Mouse (Mus musculus): Measurements from ENCODE around the gene Mfsd12. TPM values are rescaled to one million over a fixed set of nuclear protein-coding genes. Genes with fewer than 3 reads are reported as not detected.
A peak's percentile ranks its signal among the peaks of the same experiment; 100 is the strongest.

Mfsd12 gene
- polyA plus RNA-seq, 1 experiment from 2014 or later, result 4.7 TPM

DNA sequence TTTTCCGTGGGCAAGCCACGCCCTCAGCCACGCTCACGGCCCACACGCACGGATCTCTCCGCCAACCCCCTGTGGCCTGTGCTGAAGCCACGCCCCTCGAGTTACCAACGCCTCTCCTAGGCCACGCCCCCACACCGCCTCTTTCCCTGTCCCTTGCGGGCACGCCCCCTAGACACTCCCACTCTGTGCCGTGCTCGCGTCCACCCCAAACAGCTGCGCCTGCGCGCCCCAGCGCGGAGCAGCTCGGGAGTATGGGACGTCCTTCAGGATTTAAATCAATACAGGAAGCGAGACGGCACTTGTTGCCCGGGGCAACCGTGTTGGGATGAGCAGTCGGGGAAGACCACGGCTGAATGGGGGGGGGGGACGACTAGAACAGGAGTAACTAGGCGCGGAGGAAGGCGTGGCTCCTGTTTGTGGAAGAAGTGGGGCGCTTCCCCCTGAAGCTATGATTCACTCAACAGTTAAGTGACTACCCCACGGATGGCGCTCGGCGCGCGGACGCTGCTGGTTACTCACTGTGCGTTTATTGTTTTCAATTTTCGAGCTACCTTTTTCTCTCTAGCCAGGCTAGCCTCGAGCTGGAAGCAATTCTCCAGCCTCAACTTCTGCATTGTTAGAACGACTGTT is 21.4 kb downstream of the Mfsd12 start:
- Histone ChIP-seq H3K4me3 (ENCODE audit: low read depth, low read length) (peak overlapping the region; percentile 93), H3K27ac (ENCODE audit: low read depth, low read length) (peak overlapping the region; percentile 77), H3K4me1 (ENCODE audit: control insufficient read depth, insufficient read depth, low read length) (peaks cover 29% of the 10 kb centered on the region), H3K27me3 (ENCODE audit: control insufficient read depth, insufficient read depth, low read length) (no peaks in the 10 kb centered on the region), H3K36me3 (ENCODE audit: control insufficient read depth, insufficient read depth, low read length) (no peaks in the 10 kb centered on the region), H3K9ac (ENCODE audit: low read depth, low read length) (peak overlapping the region; percentile 97), H3K9me3 (replicated peaks; ENCODE audit: control insufficient read depth, low read length) (no peaks in the 10 kb centered on the region), H3K4me2 (peak overlapping the region; percentile 83)
- WGBS (ENCODE audit: insufficient replicate concordance), result under 1% methylated on average over 45 of the region's 46 CpGs
- peak; percentile 96 for ATAC-seq (replicated peaks; ENCODE audit: insufficient number of reproducible peaks, low FRiP score, low TSS enrichment)

DNA sequence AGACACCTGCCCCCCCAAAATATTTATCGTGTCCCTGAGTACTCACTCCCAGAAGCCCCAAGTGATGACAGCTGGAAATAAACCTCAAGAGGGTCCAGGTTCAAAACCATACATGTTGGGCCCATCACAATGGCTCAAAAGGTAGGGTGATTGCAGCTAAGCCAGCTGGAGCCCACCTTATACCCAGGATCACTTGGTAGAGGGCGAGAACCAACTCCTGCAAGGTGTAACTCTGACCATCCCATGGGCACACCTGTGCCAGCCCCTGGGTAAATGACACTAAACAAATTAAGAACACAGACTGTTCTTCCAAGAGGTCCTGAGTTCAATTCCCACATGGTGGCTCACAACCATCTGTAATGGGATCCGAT is 21.9 kb downstream of the Mfsd12 start:
- Histone ChIP-seq H3K9ac (ENCODE audit: low read depth, low read length) (peak overlapping the region; percentile 97), H3K9me3 (replicated peaks; ENCODE audit: control insufficient read depth, low read length) (no peaks in the 10 kb centered on the region), H3K27me3 (ENCODE audit: control insufficient read depth, insufficient read depth, low read length) (no peaks in the 10 kb centered on the region), H3K4me3 (ENCODE audit: low read depth, low read length) (peak overlapping the region; percentile 93), H3K27ac (ENCODE audit: low read depth, low read length) (peak overlapping the region; percentile 77), H3K36me3 (ENCODE audit: control insufficient read depth, insufficient read depth, low read length) (no peaks in the 10 kb centered on the region), H3K4me2 (peak overlapping the region; percentile 83), H3K4me1 (ENCODE audit: control insufficient read depth, insufficient read depth, low read length) (peaks cover 29% of the 10 kb centered on the region)
- no peak for ATAC-seq (replicated peaks; ENCODE audit: insufficient number of reproducible peaks, low FRiP score, low TSS enrichment)
- 58% methylated on average over 3 of the region's 3 CpGs for WGBS (ENCODE audit: insufficient replicate concordance)

DNA sequence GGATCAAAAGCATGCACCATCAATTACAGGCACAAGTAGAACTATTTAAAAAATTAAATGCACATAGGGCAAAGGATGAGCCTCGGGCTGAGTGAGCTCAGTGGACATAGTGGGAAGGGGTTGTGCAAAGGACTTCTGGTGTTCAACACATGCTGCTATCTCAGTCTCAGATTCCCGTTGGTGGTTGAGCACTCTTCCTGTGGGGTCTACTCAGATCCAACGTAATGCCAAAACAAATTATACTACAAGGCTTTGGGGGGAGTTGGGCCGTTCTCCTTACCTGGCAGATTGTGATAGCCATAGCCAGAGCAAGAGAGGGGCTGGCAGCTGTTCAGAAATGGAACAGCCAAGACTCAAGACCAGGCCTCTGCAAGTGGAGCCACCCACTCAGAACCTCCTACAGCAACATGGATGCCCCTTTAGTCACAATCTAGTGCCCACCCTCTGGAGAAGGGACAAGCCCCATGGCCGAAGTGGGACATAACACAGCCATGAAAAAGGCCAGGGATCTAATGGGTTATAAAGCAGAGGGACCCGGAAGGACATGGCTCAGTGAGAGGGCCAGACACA is 22.6 kb downstream of the Mfsd12 start:
- Histone ChIP-seq H3K4me2 (no peak overlapping the region), H3K4me1 (ENCODE audit: control insufficient read depth, insufficient read depth, low read length) (peaks cover 30% of the 10 kb centered on the region), H3K9ac (ENCODE audit: low read depth, low read length) (no peak overlapping the region), H3K36me3 (ENCODE audit: control insufficient read depth, insufficient read depth, low read length) (no peaks in the 10 kb centered on the region), H3K27ac (ENCODE audit: low read depth, low read length) (no peak overlapping the region), H3K27me3 (ENCODE audit: control insufficient read depth, insufficient read depth, low read length) (no peaks in the 10 kb centered on the region), H3K9me3 (replicated peaks; ENCODE audit: control insufficient read depth, low read length) (no peaks in the 10 kb centered on the region), H3K4me3 (ENCODE audit: low read depth, low read length) (no peak overlapping the region)
- ATAC-seq (replicated peaks; ENCODE audit: insufficient number of reproducible peaks, low FRiP score, low TSS enrichment), result no peak
- WGBS (ENCODE audit: insufficient replicate concordance), result 88% methylated on average over 6 of the region's 6 CpGs

DNA sequence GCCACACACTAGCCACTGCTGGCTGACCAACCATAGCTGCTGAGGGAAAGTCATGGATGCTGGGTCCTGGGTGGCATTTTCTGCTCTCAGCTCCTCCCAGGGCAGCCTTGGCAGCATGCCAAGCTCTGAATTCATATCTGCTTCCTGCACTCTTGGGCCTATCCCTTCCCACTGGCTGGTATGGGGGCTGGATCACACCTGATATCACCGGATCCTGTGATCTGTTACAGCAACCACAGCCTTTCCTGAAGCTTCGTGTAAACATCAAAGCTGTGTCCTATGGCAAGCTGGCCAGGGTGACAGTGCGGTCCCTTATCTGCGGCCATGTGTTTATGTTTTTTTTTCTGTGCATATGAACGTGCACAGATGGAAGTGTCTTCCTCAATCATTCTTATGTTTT is 24.7 kb downstream of the Mfsd12 start:
- Histone ChIP-seq H3K4me1 (ENCODE audit: control insufficient read depth, insufficient read depth, low read length) (peaks cover 31% of the 10 kb centered on the region), H3K27ac (ENCODE audit: low read depth, low read length) (peak overlapping the region; percentile 57), H3K27me3 (ENCODE audit: control insufficient read depth, insufficient read depth, low read length) (no peaks in the 10 kb centered on the region), H3K9me3 (replicated peaks; ENCODE audit: control insufficient read depth, low read length) (no peaks in the 10 kb centered on the region), H3K4me3 (ENCODE audit: low read depth, low read length) (no peak overlapping the region; the same call in 1 of the 2 replicates), H3K4me2 (no peak overlapping the region), H3K36me3 (ENCODE audit: control insufficient read depth, insufficient read depth, low read length) (peaks cover 9% of the 10 kb centered on the region), H3K9ac (ENCODE audit: low read depth, low read length) (peak overlapping the region; percentile 34; the same call in 1 of the 2 replicates)
- WGBS (ENCODE audit: insufficient replicate concordance), result 45% methylated on average over 5 of the region's 5 CpGs
- ATAC-seq (replicated peaks; ENCODE audit: insufficient number of reproducible peaks, low FRiP score, low TSS enrichment), result no peak

DNA sequence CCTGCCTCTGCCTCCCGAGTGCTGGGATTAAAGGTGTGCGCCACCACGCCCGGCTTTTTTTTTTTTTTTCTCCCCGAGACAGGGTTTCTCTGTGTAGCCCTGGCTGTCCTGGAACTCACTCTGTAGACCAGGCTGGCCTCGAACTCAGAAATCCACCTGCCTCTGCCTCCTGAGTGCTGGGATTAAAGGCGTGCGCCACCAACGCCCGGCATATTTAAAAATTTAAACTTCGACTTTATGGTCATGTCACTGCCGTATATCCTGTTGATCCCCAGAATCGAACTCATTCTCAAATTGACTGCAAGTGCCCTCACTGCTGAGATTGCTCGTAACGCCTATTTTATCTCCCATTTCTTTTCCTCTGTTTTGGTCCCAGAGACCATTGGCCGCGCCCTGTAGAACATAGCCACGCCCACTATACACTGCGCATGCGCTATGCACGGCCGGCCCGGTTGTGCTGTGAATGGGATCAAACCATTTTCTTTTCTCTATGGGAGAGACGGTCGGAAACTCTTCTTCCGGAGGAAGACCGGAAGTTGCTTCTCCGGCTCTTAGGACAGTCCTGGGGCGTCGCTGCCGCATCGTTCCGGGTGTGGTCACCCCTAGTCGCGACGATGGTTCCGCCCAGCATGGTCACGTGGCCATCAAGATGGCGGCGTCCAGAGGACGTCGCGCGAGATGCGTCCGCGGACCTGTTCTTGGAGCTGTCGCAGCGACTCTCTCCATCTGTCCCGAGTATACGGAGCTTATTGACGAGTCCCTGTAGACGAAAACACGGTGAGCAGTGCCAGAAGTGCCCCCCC is 26.7 kb downstream of the Mfsd12 start, which contains the start of the genes Dohh and Gm48551:
Gene Dohh (plus strand): TSS at position 627 of the 803 bp plus-strand sequence.
Gene Gm48551 (plus strand): TSS at position 665 of the 803 bp plus-strand sequence.
- Histone ChIP-seq H3K9me3 (replicated peaks; ENCODE audit: control insufficient read depth, low read length) (no peaks in the 10 kb centered on the region), H3K36me3 (ENCODE audit: control insufficient read depth, insufficient read depth, low read length) (peaks cover 23% of the 10 kb centered on the region), H3K27ac (ENCODE audit: low read depth, low read length) (peak within 1 kb of the TSS; percentile 86), H3K4me2 (peak within 1 kb of the TSS; percentile 72), H3K27me3 (ENCODE audit: control insufficient read depth, insufficient read depth, low read length) (no peaks in the 10 kb centered on the region), H3K4me3 (ENCODE audit: low read depth, low read length) (peak within 1 kb of the TSS; percentile 97), H3K4me1 (ENCODE audit: control insufficient read depth, insufficient read depth, low read length) (peaks cover 26% of the 10 kb centered on the region), H3K9ac (ENCODE audit: low read depth, low read length) (peak within 1 kb of the TSS; percentile 90)
- 6% methylated on average over 52 of the region's 54 CpGs for whole genome bisulfite sequencing (ENCODE audit: insufficient replicate concordance)
- ATAC-seq (replicated peaks; ENCODE audit: insufficient number of reproducible peaks, low FRiP score, low TSS enrichment), result peak; percentile 90

DNA sequence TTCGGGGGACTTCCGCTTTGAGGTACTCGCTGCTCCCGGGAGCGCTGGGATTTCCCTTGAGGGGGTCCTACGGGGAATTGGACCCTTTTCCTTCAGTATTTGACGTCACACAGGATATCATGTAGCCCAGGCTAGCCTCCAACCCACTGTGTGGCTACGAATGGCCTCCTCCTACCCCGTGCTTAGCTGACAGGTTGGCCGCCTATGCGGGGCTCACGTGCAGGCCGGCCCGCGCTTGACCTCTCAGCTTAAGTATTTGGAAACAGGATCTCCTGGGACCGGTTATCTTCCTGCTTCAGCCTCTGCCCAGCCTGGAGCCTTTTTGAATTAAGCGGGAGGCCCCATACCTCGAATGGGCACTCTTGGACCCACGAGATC is 27.3 kb downstream of the Mfsd12 start:
- Histone ChIP-seq H3K27ac (ENCODE audit: low read depth, low read length) (peak overlapping the region; percentile 86), H3K27me3 (ENCODE audit: control insufficient read depth, insufficient read depth, low read length) (no peaks in the 10 kb centered on the region), H3K4me3 (ENCODE audit: low read depth, low read length) (peak overlapping the region; percentile 97), H3K36me3 (ENCODE audit: control insufficient read depth, insufficient read depth, low read length) (peaks cover 23% of the 10 kb centered on the region), H3K9me3 (replicated peaks; ENCODE audit: control insufficient read depth, low read length) (no peaks in the 10 kb centered on the region), H3K4me1 (ENCODE audit: control insufficient read depth, insufficient read depth, low read length) (peaks cover 27% of the 10 kb centered on the region), H3K4me2 (peak overlapping the region; percentile 72), H3K9ac (ENCODE audit: low read depth, low read length) (peak overlapping the region; percentile 90)
- ATAC-seq (replicated peaks; ENCODE audit: insufficient number of reproducible peaks, low FRiP score, low TSS enrichment), result peak; percentile 9; the same call in 1 of the 2 replicates
- under 1% methylated on average over 19 of the region's 19 CpGs for WGBS (ENCODE audit: insufficient replicate concordance)

DNA sequence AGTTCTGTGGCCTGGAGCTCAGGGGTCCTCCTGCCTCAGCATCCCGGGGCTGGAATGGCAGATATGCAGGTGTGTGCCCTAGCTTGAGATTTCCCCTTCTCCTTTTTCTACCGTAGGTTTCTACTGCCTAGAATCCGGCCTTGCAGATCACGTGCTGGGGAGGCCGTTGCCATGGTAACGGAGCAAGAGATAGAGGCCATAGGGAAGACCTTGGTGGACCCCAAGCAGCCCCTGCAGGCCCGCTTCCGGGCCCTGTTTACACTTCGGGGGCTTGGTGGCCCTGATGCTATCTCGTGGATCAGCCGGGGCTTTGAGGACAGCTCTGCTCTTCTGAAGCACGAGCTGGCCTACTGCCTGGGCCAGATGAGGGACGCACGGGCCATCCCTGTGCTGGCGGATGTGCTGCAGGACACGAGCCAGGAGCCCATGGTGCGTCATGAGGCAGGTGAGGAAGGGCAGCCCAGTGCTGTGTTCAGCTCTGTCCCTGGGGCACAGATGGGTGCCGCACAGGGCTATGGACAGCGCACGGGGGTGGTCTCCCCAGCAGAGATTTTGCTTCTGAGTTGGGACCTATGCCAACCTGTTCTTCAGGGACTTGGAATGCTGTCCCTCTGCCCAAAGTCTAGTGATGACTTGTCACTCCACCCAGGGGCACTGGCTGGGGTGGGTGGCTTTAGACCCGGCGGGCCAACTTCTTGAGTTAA is 28.5 kb downstream of the Mfsd12 start:
- no peak overlapping the region for H3K27ac ChIP-seq (ENCODE audit: low read depth, low read length)
- ATAC-seq (replicated peaks; ENCODE audit: insufficient number of reproducible peaks, low FRiP score, low TSS enrichment), result no peak
- peaks cover 28% of the 10 kb centered on the region for H3K4me1 ChIP-seq (ENCODE audit: control insufficient read depth, insufficient read depth, low read length)
- peaks cover 23% of the 10 kb centered on the region for H3K36me3 ChIP-seq (ENCODE audit: control insufficient read depth, insufficient read depth, low read length)
- no peaks in the 10 kb centered on the region for H3K9me3 ChIP-seq (replicated peaks; ENCODE audit: control insufficient read depth, low read length)
- H3K9ac ChIP-seq (ENCODE audit: low read depth, low read length), result 0 out of 2 replicates have a peak overlapping the region, but pooled peaks have one; percentile 16
- H3K27me3 ChIP-seq (ENCODE audit: control insufficient read depth, insufficient read depth, low read length), result no peaks in the 10 kb centered on the region
- peak overlapping the region; percentile 97 for H3K4me3 ChIP-seq (ENCODE audit: low read depth, low read length)
- WGBS (ENCODE audit: insufficient replicate concordance), result 78% methylated on average over 22 of the region's 22 CpGs
- peak overlapping the region; percentile 72 for H3K4me2 ChIP-seq

DNA sequence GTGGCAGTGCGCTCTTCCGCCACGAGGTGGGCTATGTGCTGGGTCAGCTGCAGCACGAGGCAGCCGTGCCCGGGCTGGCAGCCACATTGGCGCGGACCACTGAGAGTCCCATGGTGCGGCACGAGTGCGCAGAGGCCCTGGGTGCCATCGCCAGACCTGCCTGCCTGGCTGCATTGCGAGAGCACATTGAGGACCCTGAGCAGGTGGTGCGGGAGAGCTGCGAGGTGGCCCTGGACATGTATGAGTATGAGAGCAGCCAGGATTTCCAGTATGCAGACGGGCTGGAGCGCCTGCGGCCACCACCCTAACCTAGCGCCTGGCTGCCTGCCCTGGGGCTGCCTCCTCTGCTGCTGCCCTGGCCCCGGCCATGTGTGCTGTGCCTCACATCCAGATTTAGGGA is 30.4 kb downstream of the Mfsd12 start:
- Histone ChIP-seq H3K9me3 (replicated peaks; ENCODE audit: control insufficient read depth, low read length) (no peaks in the 10 kb centered on the region), H3K4me2 (no peak overlapping the region), H3K27me3 (ENCODE audit: control insufficient read depth, insufficient read depth, low read length) (no peaks in the 10 kb centered on the region), H3K36me3 (ENCODE audit: control insufficient read depth, insufficient read depth, low read length) (peaks cover 23% of the 10 kb centered on the region), H3K4me3 (ENCODE audit: low read depth, low read length) (no peak overlapping the region), H3K27ac (ENCODE audit: low read depth, low read length) (no peak overlapping the region), H3K9ac (ENCODE audit: low read depth, low read length) (no peak overlapping the region), H3K4me1 (ENCODE audit: control insufficient read depth, insufficient read depth, low read length) (peaks cover 19% of the 10 kb centered on the region)
- no peak for ATAC-seq (replicated peaks; ENCODE audit: insufficient number of reproducible peaks, low FRiP score, low TSS enrichment)
- 93% methylated on average over 20 of the region's 20 CpGs for WGBS (ENCODE audit: insufficient replicate concordance)
